Mouse (Mus musculus) adrenal gland, postnatal 36 days (tissue): Measurements from ENCODE around the gene Unc13a. TPM values are rescaled to one million over a fixed set of nuclear protein-coding genes. Genes with fewer than 3 reads are reported as not detected.
A peak's percentile ranks its signal among the peaks of the same experiment; 100 is the strongest.

Experiments
- DNase-seq, 2 experiments: peaks; one replicate each; pipeline ENCODE4 v3.0.0; 2021; ENCODE audit warnings: mixed read lengths in 1 of 2
- total RNA-seq, 2 experiments: library from RNA; stranded (reverse); gene quantifications; 2 replicates each; pipeline ENCODE4 v1.2.3; 2021

Gene Unc13a
- total RNA-seq, 2 experiments from 2014 or later = 4.6 to 7.3 TPM

DNA sequence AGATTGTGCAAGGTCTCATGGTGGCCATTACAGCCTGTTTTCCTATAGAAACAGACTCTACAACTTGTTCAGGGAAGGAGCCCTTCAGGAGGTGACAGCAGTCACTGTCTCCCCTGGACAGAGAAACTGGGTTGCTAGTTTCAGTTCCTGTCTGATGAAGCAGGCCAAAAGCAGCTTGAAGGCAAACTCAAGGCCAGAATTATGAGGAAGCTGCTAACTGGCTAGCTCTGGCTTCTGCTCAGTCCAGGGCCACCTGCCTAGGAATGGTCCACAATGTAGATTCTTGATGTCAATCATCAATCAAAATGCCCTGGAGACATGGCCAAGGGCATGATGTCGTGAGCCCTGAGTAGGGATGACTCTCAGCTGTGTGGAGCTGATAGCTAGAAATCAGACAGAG lies 46.5 kb downstream of the Unc13a start:
- no peak for DNase-seq

DNA sequence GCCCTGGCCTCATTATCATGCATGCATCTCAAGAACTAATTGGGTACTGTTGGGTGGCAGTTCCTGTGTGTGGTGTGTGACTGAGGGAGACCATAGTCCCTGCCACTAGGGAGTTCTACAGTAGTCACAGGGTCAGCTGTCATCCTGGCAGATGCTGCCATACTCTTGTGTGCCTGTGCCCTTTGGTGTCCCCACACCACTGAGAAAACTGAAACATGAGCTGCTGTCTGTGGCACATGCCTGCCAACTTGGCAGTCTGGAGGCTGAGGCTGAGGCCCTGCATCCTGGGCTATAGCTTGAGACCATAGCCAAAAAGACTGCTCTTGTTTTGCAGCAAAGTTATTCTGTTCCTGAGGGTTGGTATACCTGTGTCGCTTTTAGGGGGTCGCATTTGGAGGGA lies 51.8 kb downstream of the Unc13a start:
- no peak for DNase-seq

DNA sequence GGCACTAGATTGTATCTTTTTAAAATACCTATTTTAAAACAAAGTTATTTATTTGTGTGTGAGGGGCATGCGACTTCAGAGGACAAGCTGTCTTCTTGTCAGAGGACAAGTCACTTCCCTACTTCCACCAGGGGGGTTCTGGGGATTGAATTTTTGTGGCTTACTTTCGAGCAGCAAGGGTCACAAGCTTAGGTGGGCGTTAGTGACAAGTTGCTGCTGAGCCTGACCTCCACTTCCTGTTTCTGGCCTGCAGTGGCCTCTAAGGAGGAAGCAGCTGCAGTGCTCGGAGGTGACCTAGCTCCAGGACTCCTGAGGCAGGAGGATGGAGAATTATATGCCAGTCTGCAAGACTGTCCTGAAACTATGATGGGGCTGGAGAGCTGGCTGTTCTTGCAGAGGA lies 58.1 kb downstream of the Unc13a start:
- DNase-seq = no peak

DNA sequence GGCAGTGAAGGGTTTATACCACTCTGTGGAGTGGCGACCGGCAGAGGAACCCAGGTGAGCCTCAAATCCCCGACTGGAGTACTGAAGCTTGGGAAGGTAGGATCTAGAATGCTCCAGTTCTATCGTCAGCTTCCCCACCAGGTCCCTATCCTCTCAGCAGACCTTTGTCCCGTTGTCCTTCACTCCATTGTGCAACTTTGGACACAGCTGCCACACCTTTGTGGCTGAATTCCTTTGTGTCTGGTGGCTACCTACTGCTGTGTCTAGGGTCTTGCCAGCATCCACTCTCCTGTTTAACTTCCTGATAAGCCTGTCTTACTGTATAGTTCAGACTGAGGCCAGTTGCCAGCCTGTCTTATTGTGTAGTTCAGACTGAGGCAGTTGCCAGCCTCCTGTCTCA lies 59.4 kb downstream of the Unc13a start:
- no peak for DNase-seq

DNA sequence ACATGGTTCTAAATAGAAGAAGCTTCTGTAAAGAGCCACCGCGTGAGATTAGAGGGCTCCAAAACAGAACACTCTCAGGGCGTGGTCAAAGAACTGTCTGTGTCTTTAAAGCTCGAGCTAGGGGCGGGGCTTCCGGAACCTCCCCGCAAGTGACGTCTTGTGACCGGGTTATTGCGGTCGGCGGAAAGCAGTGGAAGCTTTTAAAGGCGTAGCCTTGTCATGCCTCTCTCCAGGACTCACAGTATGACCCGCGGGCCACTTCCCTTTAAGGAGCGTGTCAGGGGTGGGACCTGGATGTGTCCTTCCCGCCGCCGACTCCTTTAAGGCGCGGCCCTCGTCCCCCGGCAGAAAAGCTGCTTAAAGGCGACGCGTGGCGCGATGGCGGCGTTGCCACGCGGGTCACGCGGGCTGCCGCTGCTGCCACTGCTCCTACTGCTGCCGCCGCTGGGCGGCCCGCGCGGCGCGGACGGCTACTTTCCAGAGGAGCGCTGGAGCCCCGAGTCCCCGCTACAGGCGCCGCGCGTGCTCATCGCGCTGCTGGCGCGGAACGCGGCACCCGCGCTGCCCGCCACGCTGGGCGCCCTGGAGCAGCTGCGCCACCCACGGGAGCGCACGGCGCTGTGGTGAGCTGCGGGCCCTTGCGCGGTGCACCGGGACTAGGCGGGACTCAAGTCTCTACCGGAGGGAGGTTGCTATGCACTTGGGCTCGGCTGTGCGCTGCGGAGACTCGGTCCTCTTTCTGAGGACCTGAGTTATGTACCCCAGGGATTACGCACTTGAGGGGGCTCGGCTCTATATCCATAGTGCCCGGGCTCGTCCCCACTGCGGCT lies 60.5 kb downstream of the Unc13a start, which contains the start of gene Colgalt1:
Colgalt1 (plus strand) TSS at position 177 of the 830 bp plus-strand sequence.
- DNase-seq = peak; percentile 95 to 97

DNA sequence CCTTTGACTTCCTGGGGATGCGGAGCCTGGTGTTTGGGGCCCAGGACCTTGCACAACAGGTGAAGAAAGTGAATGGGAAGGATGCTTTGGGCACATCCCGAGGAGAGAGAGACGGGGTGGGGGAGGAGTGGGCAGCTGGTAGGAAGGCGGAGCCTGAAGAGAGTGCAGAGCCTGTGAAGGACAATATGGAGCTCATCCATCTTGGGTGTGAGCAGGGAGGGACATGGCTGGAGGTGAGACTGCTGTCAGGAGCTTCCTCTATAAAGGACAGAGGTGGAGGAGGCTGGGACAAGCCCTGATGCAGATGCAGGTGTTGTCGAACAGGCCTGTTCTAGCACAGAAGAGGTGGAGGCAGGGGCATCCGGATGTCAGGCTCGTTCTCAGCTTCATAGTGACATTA lies 67.5 kb downstream of the Unc13a start:
- no peak for DNase-seq

DNA sequence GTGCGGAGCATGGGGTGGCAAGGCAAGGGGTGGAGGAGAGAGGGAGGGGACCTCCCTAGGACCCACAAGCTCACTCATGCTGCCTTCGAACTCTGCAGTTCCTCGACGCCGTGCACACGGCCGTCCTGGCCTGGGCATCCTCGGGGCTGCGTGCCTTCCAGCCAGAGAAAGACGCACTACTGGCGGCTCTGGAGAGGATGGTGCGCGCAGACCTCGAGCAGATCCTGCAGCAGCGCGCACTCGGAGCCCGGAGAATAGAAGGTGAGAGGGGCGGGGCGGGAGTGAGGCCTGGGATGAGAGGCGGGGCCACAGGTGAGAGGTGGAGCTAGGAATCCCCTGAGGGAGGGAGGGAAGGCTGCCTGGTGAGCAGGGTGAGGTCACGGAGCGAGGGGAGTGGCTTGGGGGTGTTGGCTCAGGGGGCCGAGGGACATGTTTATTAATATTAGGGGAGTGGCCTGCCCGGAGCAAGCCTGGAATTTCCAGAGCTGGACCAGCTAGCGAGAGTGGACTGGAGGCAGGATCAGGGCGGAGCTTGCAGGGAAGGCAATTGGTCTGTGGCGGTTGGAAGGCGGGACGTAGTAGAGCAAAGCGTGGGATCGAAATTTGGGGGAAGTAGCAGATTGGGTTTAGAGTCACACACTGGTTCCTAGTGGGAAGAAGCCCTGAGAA lies 68.8 kb downstream of the Unc13a start:
- DNase-seq = peak; percentile 80 to 82

DNA sequence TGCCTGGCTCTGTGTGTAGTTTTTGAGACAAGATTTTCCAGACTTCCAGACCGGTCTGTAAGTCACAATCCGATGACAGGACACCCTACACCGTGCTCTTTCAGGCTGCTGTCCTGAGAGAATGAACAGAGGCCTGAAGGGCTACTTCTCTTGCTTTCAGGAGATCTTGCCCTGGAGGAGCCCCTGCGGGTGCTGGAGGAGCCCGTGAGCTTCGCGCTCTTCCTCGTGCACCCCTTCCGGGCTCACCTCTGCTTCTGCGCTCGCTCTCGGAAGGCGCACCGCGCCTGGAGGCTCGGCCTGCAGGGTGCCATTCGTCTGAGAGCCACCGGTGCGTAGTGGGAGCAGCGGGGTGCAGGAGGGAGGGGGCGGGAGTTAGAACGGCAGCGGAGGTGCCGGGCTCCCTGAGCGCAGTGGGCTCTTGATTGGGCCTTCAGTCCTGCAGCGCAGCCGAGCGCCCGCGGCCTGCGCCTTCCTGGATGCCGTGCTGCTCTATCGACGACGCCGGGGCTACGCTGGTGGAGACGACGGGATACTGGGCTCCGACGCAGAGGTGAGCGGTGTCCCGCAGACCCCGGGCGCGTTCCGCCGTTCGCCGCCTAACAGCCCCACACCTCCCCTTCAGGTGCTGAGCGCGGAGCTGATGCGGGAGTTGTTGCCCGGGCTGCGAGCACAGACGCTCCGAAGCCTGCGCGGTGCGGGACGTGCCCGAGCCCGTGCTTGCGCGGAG lies 69.5 kb downstream of the Unc13a start:
- no peak for DNase-seq

DNA sequence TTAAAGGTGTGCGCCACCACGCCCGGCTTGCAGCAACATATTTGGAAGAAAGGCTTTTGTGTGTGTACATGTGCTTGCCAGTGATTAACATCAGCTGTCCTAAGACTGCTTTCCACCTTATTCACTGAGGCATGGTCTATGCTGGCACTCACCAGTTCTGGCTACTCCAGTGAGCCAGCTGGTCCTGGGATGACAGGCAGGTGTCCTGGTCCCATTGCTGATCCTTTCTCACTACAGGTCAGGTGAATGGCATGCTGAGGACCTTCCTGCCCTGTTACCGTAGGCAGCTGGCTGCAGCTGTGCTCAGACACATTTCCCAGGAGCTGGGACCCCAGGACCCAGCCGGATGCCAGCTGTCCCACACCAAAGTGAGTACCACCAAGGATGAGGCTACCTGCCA lies 72.7 kb downstream of the Unc13a start:
- DNase-seq = no peak

DNA sequence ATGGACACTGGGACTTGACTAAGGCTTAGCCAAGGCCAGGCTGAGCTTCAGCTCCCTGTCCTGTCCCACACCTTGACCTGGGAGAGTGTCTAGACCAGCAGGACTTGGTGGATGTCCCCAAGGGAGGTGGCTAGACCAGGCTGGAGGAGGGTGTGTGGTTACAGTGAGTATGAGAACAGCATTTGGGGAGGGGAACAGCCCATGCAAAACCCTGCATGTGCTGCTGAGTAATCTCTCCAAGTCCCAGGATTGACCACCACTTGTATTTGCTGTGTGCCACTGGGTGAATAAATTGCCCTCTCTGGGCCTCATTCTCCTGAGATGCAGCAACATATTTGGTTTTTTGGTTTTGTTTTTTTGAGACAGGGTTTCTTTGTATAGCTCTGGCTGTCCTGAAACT lies 73.2 kb downstream of the Unc13a start:
- DNase-seq = no peak

DNA sequence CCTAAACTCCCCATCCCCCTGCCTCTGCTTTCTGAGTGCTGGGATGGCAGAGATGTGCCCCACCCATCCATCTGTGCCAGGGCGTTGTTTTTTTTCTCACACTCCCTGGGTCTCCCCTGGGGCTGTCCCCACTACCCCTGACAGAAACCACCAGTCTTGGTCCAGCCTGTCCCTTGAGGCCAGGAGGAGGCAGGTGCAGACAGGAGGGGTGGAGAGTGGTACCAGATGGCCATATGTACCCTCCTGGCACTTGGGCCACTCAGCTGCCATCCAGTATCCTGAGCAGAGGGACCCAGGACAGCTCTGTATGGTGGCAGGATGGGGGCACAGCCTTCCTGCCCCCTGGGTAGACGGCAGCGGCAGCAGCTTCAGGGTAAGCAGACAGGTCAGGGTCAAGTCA lies 74.1 kb downstream of the Unc13a start, which contains the start of gene Fam129c:
Fam129c (plus strand) TSS at position 198 of the 400 bp plus-strand sequence.
- no peak for DNase-seq

DNA sequence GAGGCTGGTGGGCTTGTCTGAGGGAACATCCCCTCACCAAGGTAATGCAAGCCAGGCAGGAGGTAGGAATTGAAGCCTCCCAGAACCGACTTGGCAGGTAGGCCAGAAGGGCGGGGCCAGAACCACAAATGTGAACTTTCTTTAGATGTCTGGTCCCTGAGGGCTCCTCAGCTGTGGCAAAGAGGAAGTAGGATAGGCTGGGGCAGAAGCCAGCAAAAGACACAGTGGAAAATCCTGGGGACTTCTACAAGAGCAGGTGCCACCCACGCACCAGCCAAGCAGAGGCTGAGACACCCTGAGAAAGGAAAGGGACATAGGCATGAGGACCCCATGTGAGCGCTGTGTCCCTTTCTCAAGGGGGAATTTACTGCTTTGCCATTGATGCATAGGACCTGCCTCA lies 74.8 kb downstream of the Unc13a start:
- DNase-seq = no peak

DNA sequence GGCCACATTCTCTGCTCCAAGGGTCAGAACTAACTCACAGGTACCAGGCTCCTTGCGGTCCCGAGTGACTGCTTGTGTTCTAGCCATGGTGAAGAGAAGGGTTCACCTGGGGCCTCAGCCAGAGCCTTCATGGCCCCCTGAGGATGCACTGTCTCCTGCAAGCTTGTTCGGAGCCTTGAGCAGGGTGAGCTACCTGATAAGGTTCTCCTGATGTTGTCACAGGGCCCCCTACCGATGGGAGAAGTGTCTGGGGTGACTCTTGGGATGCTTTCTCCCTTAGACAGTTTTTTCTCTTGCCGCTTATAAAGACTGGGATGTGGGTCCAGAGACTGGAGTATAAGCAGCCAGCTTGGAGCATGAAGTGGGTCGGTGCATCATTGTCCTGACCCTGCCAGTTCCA lies 75.2 kb downstream of the Unc13a start:
- DNase-seq = no peak

DNA sequence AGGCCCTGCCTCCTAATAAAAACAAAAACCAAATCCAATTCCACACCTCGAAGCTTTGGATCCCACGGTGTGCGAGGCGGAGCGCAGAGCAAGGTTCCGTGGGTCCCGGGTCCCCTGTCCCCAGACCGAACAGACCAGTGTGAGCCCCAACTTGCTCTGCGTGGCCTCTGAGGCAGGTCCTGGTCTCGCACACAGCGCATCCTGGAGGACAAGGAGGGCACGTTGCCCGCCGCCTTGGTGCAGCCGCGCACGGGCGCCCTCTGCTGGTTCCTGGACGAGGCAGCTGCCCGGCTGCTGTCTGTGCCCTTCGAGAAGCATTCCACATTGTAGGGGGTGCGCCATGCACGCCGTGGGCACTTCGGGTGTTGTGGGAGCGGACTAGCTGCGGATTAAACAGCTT lies 75.7 kb downstream of the Unc13a start:
- DNase-seq = peak; percentile 93 to 96

DNA sequence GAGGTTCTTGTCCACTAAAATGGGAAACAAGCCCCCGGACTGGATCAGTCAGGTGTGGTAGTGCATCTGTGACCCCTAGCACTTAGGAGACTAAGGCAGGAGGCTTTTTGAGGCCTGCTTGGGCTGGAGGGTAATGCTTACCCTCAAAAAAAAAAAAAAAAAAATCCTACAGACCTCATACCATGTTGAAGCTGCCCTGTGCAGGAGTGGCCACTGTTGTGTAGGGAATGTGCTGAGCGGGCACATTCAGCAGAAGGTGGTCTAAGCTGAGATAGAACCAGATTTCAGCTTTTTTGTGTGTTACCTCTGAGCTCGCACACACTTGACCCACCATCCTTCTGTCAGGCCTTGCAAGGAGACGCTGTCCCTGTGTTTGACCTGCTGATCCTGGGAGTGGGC lies 77.2 kb downstream of the Unc13a start:
- no peak for DNase-seq

DNA sequence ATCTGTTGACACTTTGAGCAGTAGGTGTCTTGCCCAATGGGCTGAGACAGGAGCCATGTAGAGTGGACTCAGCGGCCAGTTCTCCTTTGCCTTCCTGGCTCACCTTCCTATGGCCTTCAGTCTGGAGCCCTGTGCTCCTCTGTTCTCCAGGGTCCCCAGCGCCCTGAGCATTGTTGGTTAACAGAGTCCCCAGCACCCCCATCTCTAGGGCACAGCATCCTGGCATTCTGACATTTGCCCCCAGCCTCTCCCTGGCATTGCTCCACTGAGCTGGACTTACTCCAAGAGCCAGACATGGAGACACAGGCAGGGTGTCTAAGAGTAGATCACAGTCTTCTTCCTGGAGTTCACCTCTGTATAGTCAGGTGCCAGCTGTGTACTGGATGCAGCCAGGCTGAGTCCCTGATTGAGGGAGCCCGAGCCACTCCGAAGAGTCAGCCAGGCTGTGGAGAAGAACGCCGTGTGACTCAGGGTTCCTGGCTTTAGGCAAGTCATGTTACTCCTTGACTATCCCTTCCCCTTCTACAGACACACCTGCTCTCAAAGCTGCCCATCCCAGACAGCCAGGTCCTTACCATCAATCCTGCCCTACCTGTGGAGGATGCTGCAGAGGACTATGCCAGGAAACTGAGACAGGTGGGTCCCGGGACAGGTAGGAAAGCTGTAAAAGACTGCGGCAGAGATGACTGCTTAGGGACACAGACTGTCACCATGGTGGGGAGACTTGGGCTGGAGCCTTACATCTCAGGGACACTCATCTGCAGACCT lies 77.8 kb downstream of the Unc13a start:
- no peak for DNase-seq

DNA sequence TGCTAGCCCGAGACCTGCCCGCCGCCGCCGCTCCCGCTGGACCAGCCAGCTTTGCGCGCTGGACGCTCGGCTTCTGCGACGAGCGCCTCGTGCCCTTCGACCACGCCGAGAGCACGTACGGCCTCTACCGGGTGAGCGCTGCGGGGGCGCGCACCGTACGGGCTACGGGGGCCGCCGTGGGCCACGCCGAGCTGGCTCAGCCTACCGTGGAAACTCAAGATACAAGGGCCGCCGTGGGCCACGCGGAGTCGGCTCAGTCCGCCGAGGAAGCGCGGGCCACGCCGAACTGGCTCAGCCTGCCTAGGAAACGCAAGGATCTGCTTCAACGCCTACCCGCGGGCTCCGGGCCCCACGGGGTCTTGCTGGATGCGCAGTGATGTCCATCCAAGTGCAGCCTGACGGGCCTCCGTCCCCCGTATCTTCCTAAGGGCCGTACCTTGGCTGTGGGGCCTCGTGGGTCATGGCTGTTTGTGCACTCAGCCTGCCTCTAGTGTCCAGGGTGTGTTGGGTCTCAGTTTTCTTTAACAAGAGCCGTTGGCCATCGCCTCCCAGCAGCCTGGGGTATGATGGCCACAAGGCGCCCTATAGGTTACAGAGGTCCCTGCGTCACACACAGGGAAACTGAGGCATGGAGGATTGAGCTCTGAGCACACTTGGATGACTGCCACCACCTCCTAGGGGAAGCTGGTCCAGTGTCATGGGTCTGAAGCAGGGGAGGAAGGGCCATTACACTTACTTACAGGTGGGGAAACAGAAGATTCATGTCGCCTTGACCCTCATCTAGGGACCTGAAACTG lies 79.0 kb downstream of the Unc13a start:
- peak; percentile 79 to 87 for DNase-seq

DNA sequence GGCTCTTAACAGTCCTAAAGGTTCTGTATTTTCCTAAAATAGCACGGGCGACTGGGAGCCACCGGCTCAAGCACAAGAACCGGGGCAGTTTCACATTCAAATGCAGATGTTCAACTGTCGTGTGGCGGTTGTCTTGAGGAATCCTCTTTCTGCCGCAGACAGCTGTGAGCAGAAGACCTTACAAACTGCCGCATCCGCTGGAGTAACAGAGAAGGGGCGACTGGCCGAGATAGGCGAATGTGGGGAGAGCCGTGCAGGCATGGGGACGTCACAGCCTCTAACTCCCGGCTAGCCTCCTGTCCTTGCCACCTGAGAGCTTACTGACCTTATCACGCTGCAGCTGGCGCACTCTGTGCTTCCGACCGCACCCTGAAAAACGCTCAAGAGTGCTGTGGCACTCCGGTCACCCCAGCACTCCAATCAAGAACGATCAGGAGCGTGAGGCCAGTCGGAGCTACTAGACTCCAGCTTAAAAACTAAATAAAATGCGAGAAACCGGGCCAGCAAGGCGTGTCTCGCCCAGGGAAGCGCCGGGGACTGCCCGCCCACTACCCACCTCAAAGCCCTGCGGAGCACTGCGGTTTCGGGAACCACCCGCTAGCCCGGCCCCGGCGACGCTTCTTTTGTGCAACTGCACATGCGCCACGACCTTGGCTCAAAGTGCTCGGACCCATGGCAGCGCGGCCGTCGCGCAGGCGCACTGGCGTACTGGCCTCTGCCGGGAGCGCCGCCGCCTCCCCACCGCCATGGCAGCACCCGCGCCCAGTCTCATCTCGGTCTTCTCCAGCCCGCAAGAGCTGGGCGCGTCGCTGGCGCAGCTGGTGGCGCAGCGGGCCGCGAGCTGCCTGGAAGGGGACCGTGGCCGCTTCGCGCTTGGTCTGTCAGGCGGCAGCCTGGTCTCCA lies 79.8 kb downstream of the Unc13a start, which contains the start of gene Pgls:
Pgls (plus strand) TSS at position 706 of the 903 bp plus-strand sequence.
- peak; percentile 98 for DNase-seq

DNA sequence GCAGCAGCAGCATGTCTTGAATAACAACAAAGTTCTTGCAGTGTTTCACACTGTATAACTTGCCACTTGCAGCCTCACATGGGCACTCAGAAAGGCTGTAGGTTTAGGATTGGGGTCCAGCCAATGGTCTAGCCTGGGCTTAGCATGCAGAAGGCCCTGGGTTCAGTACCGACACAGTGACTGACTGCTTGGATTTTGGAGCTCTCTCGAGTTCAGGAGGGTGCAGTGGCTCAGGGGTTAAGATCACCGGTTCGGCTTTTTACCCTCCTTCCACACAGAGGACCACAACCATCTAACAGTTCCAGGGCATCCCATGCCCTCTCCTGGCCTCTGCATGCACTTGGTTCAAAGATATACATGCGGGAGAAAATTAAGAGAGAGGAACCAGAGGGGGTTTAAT lies 80.5 kb downstream of the Unc13a start:
- no peak for DNase-seq

DNA sequence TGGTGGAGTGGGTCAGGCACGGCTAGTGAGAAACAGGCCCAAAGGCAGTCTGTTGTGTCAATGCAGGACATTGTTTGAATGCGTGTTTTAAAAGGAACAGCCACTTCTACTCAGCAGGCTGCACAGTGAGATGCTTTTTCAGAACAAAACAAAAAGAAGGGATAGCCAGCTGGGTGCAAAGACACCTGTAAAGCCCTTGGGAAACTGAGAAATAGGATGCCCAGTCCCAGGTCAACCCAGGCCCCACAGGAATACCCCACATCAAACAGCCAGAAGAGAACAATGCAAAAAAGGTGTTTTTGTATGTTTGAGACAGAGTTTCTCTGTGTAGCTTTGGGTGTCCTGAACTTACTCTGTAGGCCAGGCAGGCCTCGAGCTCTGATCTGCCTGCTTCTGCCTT lies 82.8 kb downstream of the Unc13a start:
- DNase-seq = no peak
